Mouse (Mus musculus): ENCODE data around the gene Fam57a. TPM values are rescaled to one million over a fixed set of nuclear protein-coding genes. Genes with fewer than 3 reads are reported as not detected.

Gene Fam57a
- polyA plus RNA-seq, 1 experiment: 3.5 TPM

- peaks cover 8% of the 10 kb centered on the region; the same call in 1 of the 2 replicates for H3K4me1 ChIP-seq (ENCODE audit: control insufficient read depth, insufficient read depth, insufficient read length)
- H3K27me3 ChIP-seq (ENCODE audit: control insufficient read depth, insufficient read depth, low read length): no peaks in the 10 kb centered on the region
- no peak overlapping the region for H3K4me3 ChIP-seq (ENCODE audit: extremely low read depth, insufficient read depth, insufficient read length)
- TF ChIP-seq POLR2A (IDR thresholded peaks at IDR 0.05; ENCODE audit: low read depth, low read length) (no peak), CTCF (IDR thresholded peaks at IDR 0.05; ENCODE audit: extremely low read depth, insufficient read depth, insufficient read length, insufficient replicate concordance) (no peak)
- peaks cover 11% of the 10 kb centered on the region for H3K36me3 ChIP-seq (ENCODE audit: control insufficient read depth, insufficient read depth, low read length)
- no peak for DNase-seq (ENCODE audit: low read depth in 1 of 2, low spot score in 2 of 2)
- no peak overlapping the region for H3K27ac ChIP-seq (ENCODE audit: insufficient read depth, low read length)
- WGBS: 90% methylated on average over 5 of the region's 5 CpGs
Observed at GRCm38 (mm10) chr11:76216049-76216540, 36.6 kb downstream of the Fam57a start.

- Histone ChIP-seq H3K4me1 (ENCODE audit: control insufficient read depth, insufficient read depth, insufficient read length) (peaks cover 8% of the 10 kb centered on the region; the same call in 1 of the 2 replicates), H3K36me3 (ENCODE audit: control insufficient read depth, insufficient read depth, low read length) (peaks cover 11% of the 10 kb centered on the region), H3K27ac (ENCODE audit: insufficient read depth, low read length) (peak overlapping the region; percentile 65; the same call in 1 of the 2 replicates), H3K4me3 (ENCODE audit: extremely low read depth, insufficient read depth, insufficient read length) (peak overlapping the region; percentile 80), H3K27me3 (ENCODE audit: control insufficient read depth, insufficient read depth, low read length) (no peaks in the 10 kb centered on the region)
- DNase-seq (ENCODE audit: low read depth in 1 of 2, low spot score in 2 of 2): no peak
- 3% methylated on average over 33 of the region's 33 CpGs for WGBS
- TF ChIP-seq CTCF (IDR thresholded peaks at IDR 0.05; ENCODE audit: extremely low read depth, insufficient read depth, insufficient read length, insufficient replicate concordance): no peak
- no peak for TF ChIP-seq POLR2A (IDR thresholded peaks at IDR 0.05; ENCODE audit: low read depth, low read length)
Observed at GRCm38 (mm10) chr11:76216681-76217389, 37.4 kb downstream of the Fam57a start.

GRCm38 (mm10) chr11:76217390-76217800, 37.9 kb downstream of the Fam57a start, which contains the start of the genes Dbil5 and Gemin4:
Dbil5 (plus strand) TSS chr11:76217608.
Gemin4 (minus strand) TSS chr11:76217664.
- peak; percentile 95 to 97 for DNase-seq (ENCODE audit: low read depth in 1 of 2, low spot score in 2 of 2)
- Histone ChIP-seq H3K27ac (ENCODE audit: insufficient read depth, low read length) (peak within 1 kb of the TSS; percentile 65; the same call in 1 of the 2 replicates), H3K27me3 (ENCODE audit: control insufficient read depth, insufficient read depth, low read length) (no peaks in the 10 kb centered on the region), H3K36me3 (ENCODE audit: control insufficient read depth, insufficient read depth, low read length) (peaks cover 11% of the 10 kb centered on the region), H3K4me1 (ENCODE audit: control insufficient read depth, insufficient read depth, insufficient read length) (peaks cover 8% of the 10 kb centered on the region; the same call in 1 of the 2 replicates), H3K4me3 (ENCODE audit: extremely low read depth, insufficient read depth, insufficient read length) (peak within 1 kb of the TSS; percentile 80)
- under 1% methylated on average over 35 of the region's 35 CpGs for WGBS
- peak; percentile 83 for TF ChIP-seq POLR2A (IDR thresholded peaks at IDR 0.05; ENCODE audit: low read depth, low read length)
- peak; percentile 94; the same call in 1 of the 2 replicates for TF ChIP-seq CTCF (IDR thresholded peaks at IDR 0.05; ENCODE audit: extremely low read depth, insufficient read depth, insufficient read length, insufficient replicate concordance)

- Histone ChIP-seq H3K4me1 (ENCODE audit: control insufficient read depth, insufficient read depth, insufficient read length) (no peaks in the 10 kb centered on the region), H3K27me3 (ENCODE audit: control insufficient read depth, insufficient read depth, low read length) (no peaks in the 10 kb centered on the region), H3K27ac (ENCODE audit: insufficient read depth, low read length) (no peak overlapping the region), H3K36me3 (ENCODE audit: control insufficient read depth, insufficient read depth, low read length) (peaks cover 9% of the 10 kb centered on the region), H3K4me3 (ENCODE audit: extremely low read depth, insufficient read depth, insufficient read length) (no peak overlapping the region)
- TF ChIP-seq POLR2A (IDR thresholded peaks at IDR 0.05; ENCODE audit: low read depth, low read length) (no peak), CTCF (IDR thresholded peaks at IDR 0.05; ENCODE audit: extremely low read depth, insufficient read depth, insufficient read length, insufficient replicate concordance) (no peak)
- 89% methylated on average over 5 of the region's 5 CpGs for WGBS
- no peak for DNase-seq (ENCODE audit: low read depth in 1 of 2, low spot score in 2 of 2)
Observed at GRCm38 (mm10) chr11:76224631-76225030, 45.2 kb downstream of the Fam57a start.

- H3K27me3 ChIP-seq (ENCODE audit: control insufficient read depth, insufficient read depth, low read length): no peaks in the 10 kb centered on the region
- H3K4me1 ChIP-seq (ENCODE audit: control insufficient read depth, insufficient read depth, insufficient read length): no peaks in the 10 kb centered on the region
- H3K27ac ChIP-seq (ENCODE audit: insufficient read depth, low read length): no peak overlapping the region
- peaks cover 9% of the 10 kb centered on the region for H3K36me3 ChIP-seq (ENCODE audit: control insufficient read depth, insufficient read depth, low read length)
- no peak for DNase-seq (ENCODE audit: low read depth in 1 of 2, low spot score in 2 of 2)
- no peak for TF ChIP-seq CTCF (IDR thresholded peaks at IDR 0.05; ENCODE audit: extremely low read depth, insufficient read depth, insufficient read length, insufficient replicate concordance)
- no peak for TF ChIP-seq POLR2A (IDR thresholded peaks at IDR 0.05; ENCODE audit: low read depth, low read length)
- no peak overlapping the region for H3K4me3 ChIP-seq (ENCODE audit: extremely low read depth, insufficient read depth, insufficient read length)
Observed at GRCm38 (mm10) chr11:76225051-76225450, 45.6 kb downstream of the Fam57a start.

- TF ChIP-seq CTCF (IDR thresholded peaks at IDR 0.05; ENCODE audit: extremely low read depth, insufficient read depth, insufficient read length, insufficient replicate concordance): no peak
- Histone ChIP-seq H3K4me3 (ENCODE audit: extremely low read depth, insufficient read depth, insufficient read length) (no peak overlapping the region), H3K36me3 (ENCODE audit: control insufficient read depth, insufficient read depth, low read length) (peaks cover 29% of the 10 kb centered on the region), H3K27me3 (ENCODE audit: control insufficient read depth, insufficient read depth, low read length) (no peaks in the 10 kb centered on the region), H3K4me1 (ENCODE audit: control insufficient read depth, insufficient read depth, insufficient read length) (no peaks in the 10 kb centered on the region), H3K27ac (ENCODE audit: insufficient read depth, low read length) (no peak overlapping the region)
- no peak for DNase-seq (ENCODE audit: low read depth in 1 of 2, low spot score in 2 of 2)
- 91% methylated on average over 3 of the region's 3 CpGs for WGBS
Observed at GRCm38 (mm10) chr11:76236136-76236535, 56.7 kb downstream of the Fam57a start.

GRCm38 (mm10) chr11:76239750-76240149, 60.3 kb downstream of the Fam57a start:
- WGBS: 94% methylated on average over 2 of the region's 2 CpGs
- no peaks in the 10 kb centered on the region for H3K27me3 ChIP-seq (ENCODE audit: control insufficient read depth, insufficient read depth, low read length)
- TF ChIP-seq CTCF (IDR thresholded peaks at IDR 0.05; ENCODE audit: extremely low read depth, insufficient read depth, insufficient read length, insufficient replicate concordance) (no peak), POLR2A (IDR thresholded peaks at IDR 0.05; ENCODE audit: low read depth, low read length) (no peak)
- no peak for DNase-seq (ENCODE audit: low read depth in 1 of 2, low spot score in 2 of 2)
- H3K27ac ChIP-seq (ENCODE audit: insufficient read depth, low read length): no peak overlapping the region
- peaks cover 12% of the 10 kb centered on the region for H3K36me3 ChIP-seq (ENCODE audit: control insufficient read depth, insufficient read depth, low read length)
- H3K4me1 ChIP-seq (ENCODE audit: control insufficient read depth, insufficient read depth, insufficient read length): peaks cover 3% of the 10 kb centered on the region; the same call in 1 of the 2 replicates
- H3K4me3 ChIP-seq (ENCODE audit: extremely low read depth, insufficient read depth, insufficient read length): no peak overlapping the region
